Mouse (Mus musculus): Measurements from ENCODE around the gene Rasef. TPM values are rescaled to one million over a fixed set of nuclear protein-coding genes. Genes with fewer than 3 reads are reported as not detected.
A peak's percentile ranks its signal among the peaks of the same experiment; 100 is the strongest.

Rasef gene
- total and polyA plus RNA-seq, 2 experiments = under 0.01 to 0.04 TPM

GRCm38 (mm10) chr4:73784147-73784546 is 6.6 kb downstream of the Rasef start:
- Histone ChIP-seq H3K36me3 (ENCODE audit: control insufficient read depth, insufficient read depth, low read length) (no peaks in the 10 kb centered on the region), H3K27me3 (ENCODE audit: control insufficient read depth, insufficient read depth, low read length) (no peaks in the 10 kb centered on the region), H3K4me3 (ENCODE audit: insufficient read depth, low read depth, low read length) (no peak overlapping the region), H3K79me2 (ENCODE audit: control insufficient read depth, insufficient read depth, low read length) (no peaks in the 10 kb centered on the region), H3K27ac (replicated peaks; ENCODE audit: insufficient read depth, low read depth, low read length) (no peak overlapping the region), H3K9ac (ENCODE audit: low read depth, low read length) (no peak overlapping the region), H3K4me1 (ENCODE audit: control insufficient read depth, insufficient read depth, low read length) (no peaks in the 10 kb centered on the region)
- WGBS = 63% methylated on average over 1 of the region's 1 CpGs
- no peak for TF ChIP-seq CTCF (IDR thresholded peaks at IDR 0.05; ENCODE audit: low read depth, low read length)
- no peak for TF ChIP-seq POLR2A (IDR thresholded peaks at IDR 0.05; ENCODE audit: extremely low read depth, insufficient read depth, low read length)
- no peak for DNase-seq (ENCODE audit: extremely low read depth, low read depth, low spot score)

- no peak overlapping the region for H3K9ac ChIP-seq (ENCODE audit: low read depth, low read length)
- no peak overlapping the region for H3K4me3 ChIP-seq (ENCODE audit: insufficient read depth, low read depth, low read length)
- DNase-seq (ENCODE audit: extremely low read depth, low read depth, low spot score) = peak; percentile 5
- no peaks in the 10 kb centered on the region for H3K27me3 ChIP-seq (ENCODE audit: control insufficient read depth, insufficient read depth, low read length)
- no peaks in the 10 kb centered on the region for H3K4me1 ChIP-seq (ENCODE audit: control insufficient read depth, insufficient read depth, low read length)
- TF ChIP-seq POLR2A (IDR thresholded peaks at IDR 0.05; ENCODE audit: extremely low read depth, insufficient read depth, low read length) (no peak), CTCF (IDR thresholded peaks at IDR 0.05; ENCODE audit: low read depth, low read length) (no peak)
- no peaks in the 10 kb centered on the region for H3K36me3 ChIP-seq (ENCODE audit: control insufficient read depth, insufficient read depth, low read length)
- no peaks in the 10 kb centered on the region for H3K79me2 ChIP-seq (ENCODE audit: control insufficient read depth, insufficient read depth, low read length)
- whole genome bisulfite sequencing = 76% methylated on average over 3 of the region's 3 CpGs
- no peak overlapping the region for H3K27ac ChIP-seq (replicated peaks; ENCODE audit: insufficient read depth, low read depth, low read length)
Observed at GRCm38 (mm10) chr4:73781061-73781460, 9.7 kb downstream of the Rasef start.

GRCm38 (mm10) chr4:73775266-73775665 is 15.5 kb downstream of the Rasef start:
- Histone ChIP-seq H3K4me1 (ENCODE audit: control insufficient read depth, insufficient read depth, low read length) (no peaks in the 10 kb centered on the region), H3K9ac (ENCODE audit: low read depth, low read length) (no peak overlapping the region), H3K36me3 (ENCODE audit: control insufficient read depth, insufficient read depth, low read length) (no peaks in the 10 kb centered on the region), H3K27ac (replicated peaks; ENCODE audit: insufficient read depth, low read depth, low read length) (no peak overlapping the region), H3K4me3 (ENCODE audit: insufficient read depth, low read depth, low read length) (no peak overlapping the region), H3K79me2 (ENCODE audit: control insufficient read depth, insufficient read depth, low read length) (no peaks in the 10 kb centered on the region), H3K27me3 (ENCODE audit: control insufficient read depth, insufficient read depth, low read length) (no peaks in the 10 kb centered on the region)
- TF ChIP-seq POLR2A (IDR thresholded peaks at IDR 0.05; ENCODE audit: extremely low read depth, insufficient read depth, low read length) = no peak
- TF ChIP-seq CTCF (IDR thresholded peaks at IDR 0.05; ENCODE audit: low read depth, low read length) = no peak
- DNase-seq (ENCODE audit: extremely low read depth, low read depth, low spot score) = no peak
- 84% methylated on average over 2 of the region's 2 CpGs for WGBS

GRCm38 (mm10) chr4:73773831-73774810 is 16.7 kb downstream of the Rasef start:
- H3K36me3 ChIP-seq (ENCODE audit: control insufficient read depth, insufficient read depth, low read length) = no peaks in the 10 kb centered on the region
- no peaks in the 10 kb centered on the region for H3K79me2 ChIP-seq (ENCODE audit: control insufficient read depth, insufficient read depth, low read length)
- no peak overlapping the region for H3K4me3 ChIP-seq (ENCODE audit: insufficient read depth, low read depth, low read length)
- H3K9ac ChIP-seq (ENCODE audit: low read depth, low read length) = no peak overlapping the region
- no peaks in the 10 kb centered on the region for H3K4me1 ChIP-seq (ENCODE audit: control insufficient read depth, insufficient read depth, low read length)
- TF ChIP-seq CTCF (IDR thresholded peaks at IDR 0.05; ENCODE audit: low read depth, low read length) (no peak), POLR2A (IDR thresholded peaks at IDR 0.05; ENCODE audit: extremely low read depth, insufficient read depth, low read length) (no peak)
- DNase-seq (ENCODE audit: extremely low read depth, low read depth, low spot score) = no peak
- no peak overlapping the region for H3K27ac ChIP-seq (replicated peaks; ENCODE audit: insufficient read depth, low read depth, low read length)
- WGBS = 66% methylated on average over 5 of the region's 5 CpGs
- no peaks in the 10 kb centered on the region for H3K27me3 ChIP-seq (ENCODE audit: control insufficient read depth, insufficient read depth, low read length)

GRCm38 (mm10) chr4:73772028-73772427 is 18.8 kb downstream of the Rasef start:
- Histone ChIP-seq H3K4me3 (ENCODE audit: insufficient read depth, low read depth, low read length) (no peak overlapping the region), H3K27ac (replicated peaks; ENCODE audit: insufficient read depth, low read depth, low read length) (no peak overlapping the region), H3K36me3 (ENCODE audit: control insufficient read depth, insufficient read depth, low read length) (no peaks in the 10 kb centered on the region), H3K79me2 (ENCODE audit: control insufficient read depth, insufficient read depth, low read length) (no peaks in the 10 kb centered on the region), H3K27me3 (ENCODE audit: control insufficient read depth, insufficient read depth, low read length) (no peaks in the 10 kb centered on the region), H3K4me1 (ENCODE audit: control insufficient read depth, insufficient read depth, low read length) (no peaks in the 10 kb centered on the region), H3K9ac (ENCODE audit: low read depth, low read length) (no peak overlapping the region)
- no peak for TF ChIP-seq CTCF (IDR thresholded peaks at IDR 0.05; ENCODE audit: low read depth, low read length)
- TF ChIP-seq POLR2A (IDR thresholded peaks at IDR 0.05; ENCODE audit: extremely low read depth, insufficient read depth, low read length) = no peak
- DNase-seq (ENCODE audit: extremely low read depth, low read depth, low spot score) = no peak

GRCm38 (mm10) chr4:73770592-73770991 is 20.2 kb downstream of the Rasef start:
- no peaks in the 10 kb centered on the region for H3K36me3 ChIP-seq (ENCODE audit: control insufficient read depth, insufficient read depth, low read length)
- no peaks in the 10 kb centered on the region for H3K27me3 ChIP-seq (ENCODE audit: control insufficient read depth, insufficient read depth, low read length)
- no peaks in the 10 kb centered on the region for H3K4me1 ChIP-seq (ENCODE audit: control insufficient read depth, insufficient read depth, low read length)
- no peak overlapping the region for H3K4me3 ChIP-seq (ENCODE audit: insufficient read depth, low read depth, low read length)
- H3K9ac ChIP-seq (ENCODE audit: low read depth, low read length) = no peak overlapping the region
- TF ChIP-seq CTCF (IDR thresholded peaks at IDR 0.05; ENCODE audit: low read depth, low read length) (no peak), POLR2A (IDR thresholded peaks at IDR 0.05; ENCODE audit: extremely low read depth, insufficient read depth, low read length) (no peak)
- DNase-seq (ENCODE audit: extremely low read depth, low read depth, low spot score) = no peak
- no peak overlapping the region for H3K27ac ChIP-seq (replicated peaks; ENCODE audit: insufficient read depth, low read depth, low read length)
- no peaks in the 10 kb centered on the region for H3K79me2 ChIP-seq (ENCODE audit: control insufficient read depth, insufficient read depth, low read length)
